ENCODE assay signal across 8 mouse cellular contexts in genomic region chr10:19592556-19592955, GRCm38 (mm10). TPM values are rescaled to one million over a fixed set of nuclear protein-coding genes. Genes with fewer than 3 reads are reported as not detected.
A peak's percentile ranks its signal among the peaks of the same experiment; 100 is the strongest.
DNase-seq lines count a peak whose midpoint lies in the region; ATAC-seq and TF ChIP-seq lines count a peak whose summit lies in the region.

No protein-coding gene starts in this region.

- TF ChIP-seq EP300 in ES-Bruce4 (IDR thresholded peaks at IDR 0.05; ENCODE audit: insufficient read depth, low read depth, low read length) = no peak

- no peak for DNase-seq in heart, embryonic 10.5 days (ENCODE audit: low spot score)
- no peak for DNase-seq in heart, postnatal 4 days
- DNase-seq in left cerebral cortex, adult 8-10 months (ENCODE audit: low spot score in 2 of 2) = no peak
- DNase-seq in right cerebral cortex, adult 18-20 months = no peak
- DNase-seq in spleen, postnatal 14 days (ENCODE audit: low spot score in 2 of 2) = no peak

- no peak for ATAC-seq in forebrain, embryonic 15.5 days (replicated peaks)
- ATAC-seq in liver, embryonic 16.5 days (ENCODE audit: low read depth) = no peak

- no peaks in the 10 kb centered on the region for H3K9me3 ChIP-seq in heart, embryonic 10.5 days
- no peaks in the 10 kb centered on the region for H3K9me3 ChIP-seq in ES-Bruce4 (replicated peaks; ENCODE audit: control insufficient read depth, insufficient read depth, low read length, poor library complexity, severe bottlenecking)
- H3K9me3 ChIP-seq in forebrain, embryonic 15.5 days = no peaks in the 10 kb centered on the region
- H3K9me3 ChIP-seq in liver, embryonic 16.5 days (replicated peaks; ENCODE audit: control insufficient read depth, low read length) = no peaks in the 10 kb centered on the region

- peak overlapping the region; percentile 74 for H3K9ac ChIP-seq in ES-Bruce4 (ENCODE audit: low read depth, poor library complexity, severe bottlenecking)
- peak overlapping the region; percentile 76 for H3K9ac ChIP-seq in forebrain, embryonic 15.5 days (replicated peaks)
- H3K9ac ChIP-seq in liver, embryonic 16.5 days (ENCODE audit: low read depth, low read length) = peak overlapping the region; percentile 84

- H3K4me3 ChIP-seq in heart, embryonic 10.5 days = peak overlapping the region; percentile 80
- H3K4me3 ChIP-seq in ES-Bruce4 (ENCODE audit: low read depth, low read length) = no peak overlapping the region
- peak overlapping the region; percentile 77 for H3K4me3 ChIP-seq in forebrain, embryonic 15.5 days
- peak overlapping the region; percentile 81 for H3K4me3 ChIP-seq in liver, embryonic 16.5 days (ENCODE audit: low read depth, low read length)

- H3K27me3 ChIP-seq in heart, embryonic 10.5 days (ENCODE audit: insufficient read depth, poor library complexity, severe bottlenecking) = no peaks in the 10 kb centered on the region
- no peaks in the 10 kb centered on the region; the same call in 1 of the 2 replicates for H3K27me3 ChIP-seq in ES-Bruce4 (ENCODE audit: control insufficient read depth, insufficient read depth, low read length, poor library complexity, severe bottlenecking)
- H3K27me3 ChIP-seq in forebrain, embryonic 15.5 days = no peaks in the 10 kb centered on the region
- H3K27me3 ChIP-seq in liver, embryonic 16.5 days (ENCODE audit: control insufficient read depth, insufficient read depth, low read depth, low read length) = no peaks in the 10 kb centered on the region

- H3K4me1 ChIP-seq in heart, embryonic 10.5 days = peaks cover 29% of the 10 kb centered on the region
- H3K4me1 ChIP-seq in ES-Bruce4 (ENCODE audit: control insufficient read depth, insufficient read depth, low read length) = no peaks in the 10 kb centered on the region
- H3K4me1 ChIP-seq in forebrain, embryonic 15.5 days = peaks cover 10% of the 10 kb centered on the region
- peaks cover 35% of the 10 kb centered on the region for H3K4me1 ChIP-seq in liver, embryonic 16.5 days (ENCODE audit: control insufficient read depth, low read depth, low read length)

- H3K36me3 ChIP-seq in heart, embryonic 10.5 days = no peaks in the 10 kb centered on the region
- H3K36me3 ChIP-seq in ES-Bruce4 (ENCODE audit: control insufficient read depth, insufficient read depth, low read length, poor library complexity, severe bottlenecking) = no peaks in the 10 kb centered on the region
- no peaks in the 10 kb centered on the region for H3K36me3 ChIP-seq in forebrain, embryonic 15.5 days
- H3K36me3 ChIP-seq in liver, embryonic 16.5 days (ENCODE audit: control insufficient read depth, insufficient read depth) = no peaks in the 10 kb centered on the region

- 10% methylated on average over 3 of the region's 3 CpGs for WGBS in heart, embryonic 10.5 days
- 6% methylated on average over 3 of the region's 3 CpGs for WGBS in forebrain, embryonic 15.5 days
- WGBS in liver, embryonic 16.5 days (ENCODE audit: insufficient replicate concordance) = 4% methylated on average over 3 of the region's 3 CpGs

- peak overlapping the region; percentile 96 for H3K27ac ChIP-seq in heart, embryonic 10.5 days
- H3K27ac ChIP-seq in ES-Bruce4 (ENCODE audit: insufficient read depth, low read length) = no peak overlapping the region
- no peak overlapping the region for H3K27ac ChIP-seq in forebrain, embryonic 15.5 days (replicated peaks)
- peak overlapping the region; percentile 91 for H3K27ac ChIP-seq in liver, embryonic 16.5 days (ENCODE audit: low read length)

- peak overlapping the region; percentile 91 for H3K4me2 ChIP-seq in forebrain, embryonic 15.5 days (replicated peaks)
- peak overlapping the region; percentile 83 for H3K4me2 ChIP-seq in liver, embryonic 16.5 days (ENCODE audit: low read depth, low read length)

- no peak for TF ChIP-seq POLR2A in ES-Bruce4 (IDR thresholded peaks at IDR 0.05; ENCODE audit: insufficient read depth, low read length)

- TF ChIP-seq CTCF in ES-Bruce4 (IDR thresholded peaks at IDR 0.05; ENCODE audit: low read depth, low read length) = no peak

RNA-seq across cellular contexts. Expression of gene Ifngr1, which starts 0.8 kb away (rescaled TPM):
- polyA plus RNA-seq in heart, embryonic 10.5 days (2016; fragmentation: Nextera tagmentation; extraction: Ambion mirVana) = 33.6 and 36.7 TPM in 2 replicates
- total RNA-seq in heart, postnatal 4 days (2021) = 10 to 100 TPM; 31.6 to 32.1 TPM
- 6.5 and 8.6 TPM in 2 replicates for polyA plus RNA-seq in ES-Bruce4 (2011; ENCODE audit: insufficient read depth, insufficient read length, low read depth, missing spikeins)
- polyA plus RNA-seq in forebrain, embryonic 15.5 days (2015; fragmentation: Nextera tagmentation; extraction: Ambion mirVana) = 14.3 and 16.3 TPM in 2 replicates
- 49.1 and 49.9 TPM in 2 replicates for polyA plus RNA-seq in liver, embryonic 16.5 days (2015; fragmentation: Nextera tagmentation; extraction: Ambion mirVana)
- 10 to 100 TPM; 20.3 to 25.8 (median 23.9) TPM for total RNA-seq in left cerebral cortex, adult 8-10 months (2022)

RNA-seq across cellular contexts. Expression of gene Il22ra2, which starts 29.2 kb away (rescaled TPM):
- polyA plus RNA-seq in heart, embryonic 10.5 days (2016; fragmentation: Nextera tagmentation; extraction: Ambion mirVana) = not detected in 2 replicates
- total RNA-seq in heart, postnatal 4 days (2021) = not detected
- not detected in 2 replicates for polyA plus RNA-seq in ES-Bruce4 (2011; ENCODE audit: insufficient read depth, insufficient read length, low read depth, missing spikeins)
- not detected in 2 replicates for polyA plus RNA-seq in forebrain, embryonic 15.5 days (2015; fragmentation: Nextera tagmentation; extraction: Ambion mirVana)
- 0.05 TPM in 1 of 2 replicates, not detected in the other for polyA plus RNA-seq in liver, embryonic 16.5 days (2015; fragmentation: Nextera tagmentation; extraction: Ambion mirVana)
- total RNA-seq in left cerebral cortex, adult 8-10 months (2022) = not detected

Comparison
In these comparisons a context has a peak if more than half of its experiments do, and no peak if none do; other contexts are left out.
1. H3K27ac ChIP-seq: peak in heart, embryonic 10.5 days (single experiment) and liver, embryonic 16.5 days (single experiment); none in ES-Bruce4 (single experiment) and forebrain, embryonic 15.5 days (single experiment).
2. Peak in every context shown above with its lines, with median percentiles within 50 percentile points of each other: H3K9ac ChIP-seq.